Mouse (Mus musculus): ENCODE data around the gene Hddc3. TPM values are rescaled to one million over a fixed set of nuclear protein-coding genes. Genes with fewer than 3 reads are reported as not detected.
"Not testable (repeated sequence)": the region's sequence is repeated elsewhere in the genome, so short reads cannot be mapped to it uniquely, and the experiment has no call there.

Gene Hddc3
- polyA plus RNA-seq, 1 experiment: 35.2 TPM

DNA sequence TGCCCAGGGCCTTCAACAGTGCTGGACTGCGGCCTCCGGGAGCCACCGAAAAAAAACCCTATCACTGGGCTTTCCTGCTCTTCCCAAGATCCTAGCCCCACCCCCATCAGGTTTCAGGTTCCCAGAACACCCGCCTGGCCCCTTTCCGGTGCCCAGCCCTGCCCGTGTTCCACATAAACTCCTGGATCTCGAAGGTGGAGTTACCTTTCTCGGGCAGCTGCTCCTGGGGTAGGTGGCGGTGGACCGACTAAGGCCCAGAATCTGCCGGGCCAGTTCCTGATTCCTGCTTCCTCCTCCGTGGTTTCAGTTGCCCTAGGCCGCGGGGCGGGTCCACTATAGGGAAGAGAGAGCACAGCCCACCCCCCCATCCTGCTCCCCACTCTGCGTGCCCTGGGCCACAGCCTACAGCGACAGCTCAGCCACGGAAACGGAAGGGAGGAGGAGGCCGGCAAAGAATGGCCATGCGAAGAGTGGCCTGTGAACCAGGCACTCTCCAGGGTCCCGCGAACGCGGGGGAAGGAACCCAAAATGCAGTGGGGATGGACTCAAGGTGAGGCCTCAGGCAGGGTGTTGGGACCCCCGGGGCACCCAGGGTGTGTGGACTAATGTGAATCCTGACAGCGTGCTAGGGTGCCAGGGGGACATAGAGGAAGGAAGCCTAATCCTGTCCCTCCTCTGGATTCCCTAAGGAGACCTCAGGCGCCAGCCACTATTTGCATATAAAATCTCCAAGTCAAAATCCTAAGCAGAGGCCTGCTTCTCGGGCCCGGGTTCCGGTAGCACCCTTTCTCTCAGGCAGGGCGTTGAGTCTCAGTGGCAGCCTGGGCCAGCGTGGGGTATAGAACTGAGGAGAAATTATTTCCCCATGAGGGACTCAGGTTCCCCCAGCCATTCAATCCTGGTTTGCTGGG, 45.0 kb downstream of the Hddc3 start, which contains the start of gene Fes:
Gene Fes, minus strand, starts transcription at position 314 of the 911 bp plus-strand sequence.
- peaks cover 2% of the 10 kb centered on the region for H3K4me1 ChIP-seq (ENCODE audit: control insufficient read depth, insufficient read depth, insufficient read length, low read length)
- H3K4me3 ChIP-seq (ENCODE audit: insufficient read depth, low read depth, low read length): peak within 1 kb of the TSS; percentile 77
- H3K27ac ChIP-seq (replicated peaks; ENCODE audit: low read depth, low read length): peak within 1 kb of the TSS; percentile 93

DNA sequence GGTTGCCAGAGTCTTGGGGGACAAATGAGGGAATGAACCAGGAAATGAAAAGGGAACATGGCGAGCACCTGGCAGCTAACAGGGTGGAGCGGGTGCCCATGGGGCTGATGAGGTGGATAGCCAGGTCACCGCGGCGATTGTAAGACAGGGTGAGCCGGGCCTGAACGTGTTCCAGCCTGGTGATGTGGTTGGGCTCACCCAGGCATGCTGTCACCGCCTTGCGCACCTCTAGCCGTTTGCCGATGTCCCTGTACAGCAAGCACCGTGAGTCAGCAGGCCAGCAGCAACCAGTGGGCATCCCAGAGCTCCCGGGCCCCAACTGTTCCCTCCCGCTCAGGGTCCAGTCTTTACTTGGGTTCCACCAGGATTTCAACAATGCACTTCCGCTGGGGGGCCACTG, 49.2 kb downstream of the Hddc3 start:
- Histone ChIP-seq H3K27ac (replicated peaks; ENCODE audit: low read depth, low read length) (no peak overlapping the region), H3K4me3 (ENCODE audit: insufficient read depth, low read depth, low read length) (no peak overlapping the region), H3K4me1 (ENCODE audit: control insufficient read depth, insufficient read depth, insufficient read length, low read length) (peaks cover 2% of the 10 kb centered on the region)

DNA sequence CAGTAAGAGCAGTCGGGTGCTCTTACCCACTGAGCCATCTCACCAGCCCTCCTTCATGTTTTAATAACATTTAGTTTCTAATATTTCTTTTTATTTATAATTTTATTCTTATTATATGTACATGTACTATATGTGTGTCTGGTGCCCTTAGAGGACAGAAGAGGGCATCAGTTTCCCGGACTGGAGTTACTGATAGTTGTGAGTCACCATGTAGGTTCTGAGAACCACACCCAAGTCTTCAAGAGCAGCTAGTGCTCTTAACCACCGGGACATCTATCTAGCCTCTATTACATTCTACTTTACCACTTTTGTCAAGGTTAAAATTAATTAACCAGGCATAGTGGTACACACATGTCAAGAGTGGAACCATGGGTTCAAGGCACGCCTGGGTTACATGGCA, 51.7 kb downstream of the Hddc3 start:
- Histone ChIP-seq H3K4me1 (ENCODE audit: control insufficient read depth, insufficient read depth, insufficient read length, low read length) (peaks cover 7% of the 10 kb centered on the region; the same call in 1 of the 2 replicates), H3K27ac (replicated peaks; ENCODE audit: low read depth, low read length) (no peak overlapping the region), H3K4me3 (ENCODE audit: insufficient read depth, low read depth, low read length) (no peak overlapping the region)

DNA sequence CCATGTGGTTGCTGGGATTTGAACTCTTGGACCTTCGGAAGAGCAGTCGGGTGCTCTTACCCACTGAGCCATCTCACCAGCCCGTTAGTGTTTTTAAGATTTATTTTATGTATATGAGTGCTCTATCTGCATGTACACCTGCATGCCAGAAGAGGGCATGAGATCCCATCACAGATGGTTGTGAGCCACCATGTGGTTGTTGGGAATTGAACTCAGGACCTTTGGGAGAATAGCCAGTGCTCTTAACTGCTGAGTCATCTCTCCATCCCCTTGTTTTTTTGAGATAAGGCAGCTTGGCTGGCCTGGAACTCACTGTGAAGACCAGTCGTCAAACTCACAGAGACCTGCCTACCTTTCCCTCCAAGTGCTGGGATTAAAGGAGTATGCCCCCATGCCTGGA, 53.5 kb downstream of the Hddc3 start:
- peaks cover 23% of the 10 kb centered on the region for H3K4me1 ChIP-seq (ENCODE audit: control insufficient read depth, insufficient read depth, insufficient read length, low read length)
- not testable (repeated sequence) for H3K4me3 ChIP-seq (ENCODE audit: insufficient read depth, low read depth, low read length); H3K27ac ChIP-seq (replicated peaks; ENCODE audit: low read depth, low read length)

DNA sequence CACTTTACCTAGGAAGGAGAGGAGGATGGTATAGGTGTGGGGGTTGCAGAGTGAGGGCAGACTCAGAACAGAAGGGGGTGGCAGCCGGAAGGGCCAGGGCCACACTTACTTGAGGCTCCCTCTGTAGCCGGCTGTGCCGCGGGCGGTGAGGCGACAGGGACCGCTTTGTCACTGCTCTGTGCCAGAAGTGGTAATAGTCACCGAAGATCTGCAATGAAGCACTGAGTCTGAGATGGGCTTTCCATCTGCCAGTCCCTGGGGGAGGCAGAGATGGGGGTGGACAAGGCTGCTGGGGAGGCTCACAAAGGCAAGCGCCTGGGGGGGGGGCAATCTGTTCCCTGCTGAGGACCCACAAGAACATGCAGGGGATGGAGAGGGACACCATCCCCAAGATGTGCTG, 55.1 kb downstream of the Hddc3 start:
- Histone ChIP-seq H3K4me1 (ENCODE audit: control insufficient read depth, insufficient read depth, insufficient read length, low read length) (peaks cover 23% of the 10 kb centered on the region), H3K4me3 (ENCODE audit: insufficient read depth, low read depth, low read length) (no peak overlapping the region), H3K27ac (replicated peaks; ENCODE audit: low read depth, low read length) (no peak overlapping the region)

DNA sequence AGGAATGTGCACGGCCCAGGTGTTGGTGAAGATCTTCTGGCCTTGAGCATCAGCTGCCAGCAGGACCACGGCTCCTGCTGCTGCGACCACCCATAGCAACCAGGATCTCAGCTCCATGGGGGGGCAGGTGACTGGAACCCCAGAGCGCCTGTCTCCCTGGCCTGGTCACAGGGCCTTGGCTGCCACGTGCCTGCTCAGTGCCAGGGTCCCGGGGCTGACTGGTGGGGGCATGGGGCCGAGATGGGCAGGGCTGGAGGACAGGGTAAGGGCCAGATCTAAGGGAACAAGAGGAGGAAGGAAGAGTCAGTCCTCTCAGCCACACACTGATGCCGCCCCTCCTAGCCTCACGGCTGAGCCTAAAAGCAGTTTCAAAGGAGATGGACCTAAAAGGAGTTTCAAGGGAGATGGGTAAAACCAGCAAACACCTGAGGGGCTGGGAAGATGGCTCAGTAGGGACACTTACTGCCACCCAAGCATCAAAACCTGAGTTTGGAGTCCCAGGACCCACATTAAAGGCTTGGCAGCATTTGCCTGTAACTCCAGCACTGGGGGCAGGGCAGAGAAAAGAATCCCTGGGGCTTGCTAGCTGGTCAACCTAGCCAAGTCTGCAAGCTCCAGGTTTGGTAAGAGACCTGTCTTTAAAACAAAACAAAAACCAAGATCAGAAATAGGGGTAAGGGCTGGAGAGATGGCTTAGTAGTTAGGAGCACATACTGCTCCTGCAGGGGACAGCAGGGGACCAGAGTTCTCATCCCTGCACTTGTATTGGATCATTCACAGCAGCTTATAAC, 55.9 kb downstream of the Hddc3 start:
- Histone ChIP-seq H3K4me3 (ENCODE audit: insufficient read depth, low read depth, low read length) (no peak overlapping the region), H3K27ac (replicated peaks; ENCODE audit: low read depth, low read length) (no peak overlapping the region)

DNA sequence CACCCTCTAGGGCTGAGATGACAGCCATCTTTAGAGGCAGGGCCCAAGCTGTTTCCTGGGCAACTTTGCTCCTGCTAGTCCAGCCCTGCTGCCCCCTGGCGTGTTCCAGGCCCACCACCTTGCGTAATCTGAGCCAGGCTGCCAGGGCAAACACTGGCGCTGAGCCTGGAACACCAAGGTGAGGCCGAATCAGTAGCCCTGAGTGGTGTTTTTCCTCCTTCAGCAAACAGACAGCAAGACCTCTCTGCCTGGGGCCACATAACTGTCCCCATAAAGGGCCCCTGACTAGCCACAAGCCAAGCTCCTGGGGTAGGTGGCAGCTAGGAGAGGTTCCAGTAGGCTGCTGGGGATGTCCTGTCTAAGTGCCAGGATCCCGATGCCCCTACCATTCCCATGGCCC, 57.2 kb downstream of the Hddc3 start:
- Histone ChIP-seq H3K4me1 (ENCODE audit: control insufficient read depth, insufficient read depth, insufficient read length, low read length) (peaks cover 26% of the 10 kb centered on the region), H3K27ac (replicated peaks; ENCODE audit: low read depth, low read length) (peak overlapping the region; percentile 47), H3K4me3 (ENCODE audit: insufficient read depth, low read depth, low read length) (peak overlapping the region; percentile 10; the same call in 1 of the 2 replicates)

More for the DNA sequence above, 55.9 kb downstream of the Hddc3 start:
- peaks cover 23% of the 10 kb centered on the region for H3K4me1 ChIP-seq (ENCODE audit: control insufficient read depth, insufficient read depth, insufficient read length, low read length)

Other genes starting within 250 kb of the Hddc3 start
- gene Idh2, start 227.7 kb upstream of the Hddc3 start, polyA plus RNA-seq (2012; ENCODE audit: insufficient read depth, insufficient read length, missing spikeins): 310 and 421 TPM in 2 replicates
- 13.1 and 15.1 TPM in 2 replicates for gene Sema4b, start 156.3 kb upstream of the Hddc3 start, polyA plus RNA-seq (2012; ENCODE audit: insufficient read depth, insufficient read length, missing spikeins)
- gene Cib1, start 110.3 kb upstream of the Hddc3 start, polyA plus RNA-seq (2012; ENCODE audit: insufficient read depth, insufficient read length, missing spikeins): 56.7 and 63.4 TPM in 2 replicates
- 0.71 and 2.9 TPM in 2 replicates for gene Gdpgp1, start 110.2 kb upstream of the Hddc3 start, polyA plus RNA-seq (2012; ENCODE audit: insufficient read depth, insufficient read length, missing spikeins)
- not detected in 2 replicates for gene Ttll13, start 96.7 kb upstream of the Hddc3 start, polyA plus RNA-seq (2012; ENCODE audit: insufficient read depth, insufficient read length, missing spikeins)
- gene Ngrn, start 81.9 kb upstream of the Hddc3 start, polyA plus RNA-seq (2012; ENCODE audit: insufficient read depth, insufficient read length, missing spikeins): 26.1 and 27.5 TPM in 2 replicates
- 4.1 and 6.4 TPM in 2 replicates for gene Vps33b, start 73.5 kb upstream of the Hddc3 start, polyA plus RNA-seq (2012; ENCODE audit: insufficient read depth, insufficient read length, missing spikeins)
- 1.3 TPM in 1 of 2 replicates, not detected in the other for gene Prc1, start 48.7 kb upstream of the Hddc3 start, polyA plus RNA-seq (2012; ENCODE audit: insufficient read depth, insufficient read length, missing spikeins)
- 3.7 and 7.2 TPM in 2 replicates for gene Rccd1, start 18.6 kb upstream of the Hddc3 start, polyA plus RNA-seq (2012; ENCODE audit: insufficient read depth, insufficient read length, missing spikeins)
- 12.8 and 19.7 TPM in 2 replicates for gene Unc45a, start 2.1 kb upstream of the Hddc3 start, polyA plus RNA-seq (2012; ENCODE audit: insufficient read depth, insufficient read length, missing spikeins)
- gene Man2a2, start 28.3 kb downstream of the Hddc3 start, polyA plus RNA-seq (2012; ENCODE audit: insufficient read depth, insufficient read length, missing spikeins): 56.3 and 65.8 TPM in 2 replicates
- 5.6 and 5.8 TPM in 2 replicates for gene Fes, start 44.8 kb downstream of the Hddc3 start, polyA plus RNA-seq (2012; ENCODE audit: insufficient read depth, insufficient read length, missing spikeins)
- 46.7 and 50.2 TPM in 2 replicates for gene Furin, start 62.3 kb downstream of the Hddc3 start, polyA plus RNA-seq (2012; ENCODE audit: insufficient read depth, insufficient read length, missing spikeins)
- gene Blm, start 192.0 kb downstream of the Hddc3 start, polyA plus RNA-seq (2012; ENCODE audit: insufficient read depth, insufficient read length, missing spikeins): 1.2 and 2.1 TPM in 2 replicates

All from brown adipose tissue, adult 24 weeks (tissue).